Mouse (Mus musculus) retina, postnatal 1 day (tissue): ENCODE results near the gene Eed.

ENCODE experiments used
- DNase-seq: peaks from one replicate; pipeline ENCODE4 v3.0.0-alpha.2; 2012

The Eed gene

GRCm38 (mm10) chr7:89980133-89980484, 674 bp downstream of the Eed start:
- DNase-seq: no peak

GRCm38 (mm10) chr7:89979432-89980130, 1.2 kb downstream of the Eed start:
- no peak for DNase-seq

- DNase-seq: no peak
Observed at GRCm38 (mm10) chr7:89976796-89977195, 4.0 kb downstream of the Eed start.

- no peak for DNase-seq
Observed at GRCm38 (mm10) chr7:89975571-89975970, 5.2 kb downstream of the Eed start.

GRCm38 (mm10) chr7:89967235-89967634, 13.5 kb downstream of the Eed start:
- DNase-seq: no peak

GRCm38 (mm10) chr7:89966771-89967170, 14.0 kb downstream of the Eed start:
- no peak for DNase-seq

- DNase-seq: no peak
Observed at GRCm38 (mm10) chr7:89963135-89963534, 17.6 kb downstream of the Eed start.

GRCm38 (mm10) chr7:89957300-89957699, 23.5 kb downstream of the Eed start:
- DNase-seq: no peak

- DNase-seq: no peak
Observed at GRCm38 (mm10) chr7:89954261-89954660, 26.5 kb downstream of the Eed start.

- no peak for DNase-seq
Observed at GRCm38 (mm10) chr7:89949403-89949802, 31.4 kb downstream of the Eed start.

- DNase-seq: no peak
Observed at GRCm38 (mm10) chr7:89948026-89948425, 32.8 kb downstream of the Eed start.

- DNase-seq: peak; percentile 99
Observed at GRCm38 (mm10) chr7:89940571-89941463, 40.0 kb downstream of the Eed start, which contains the start of gene Hikeshi. Gene Hikeshi, minus strand, starts transcription at chr7:89941204.

GRCm38 (mm10) chr7:89939497-89940353, 41.1 kb downstream of the Eed start:
- DNase-seq: no peak

GRCm38 (mm10) chr7:89923441-89924180, 57.2 kb downstream of the Eed start:
- no peak for DNase-seq

GRCm38 (mm10) chr7:89917776-89918175, 63.0 kb downstream of the Eed start:
- DNase-seq: no peak

- DNase-seq: peak; percentile 60
Observed at GRCm38 (mm10) chr7:89916711-89917110, 64.1 kb downstream of the Eed start.

GRCm38 (mm10) chr7:89913432-89914158, 67.2 kb downstream of the Eed start:
- no peak for DNase-seq

GRCm38 (mm10) chr7:89912356-89912755, 68.4 kb downstream of the Eed start:
- DNase-seq: no peak

GRCm38 (mm10) chr7:89909711-89910110, 71.1 kb downstream of the Eed start:
- DNase-seq: no peak

GRCm38 (mm10) chr7:89908899-89909621, 71.7 kb downstream of the Eed start:
- no peak for DNase-seq

- no peak for DNase-seq
Observed at GRCm38 (mm10) chr7:89908421-89908820, 72.4 kb downstream of the Eed start.
